Mouse (Mus musculus): ENCODE results near the gene Rtraf. TPM values are rescaled to one million over a fixed set of nuclear protein-coding genes. Genes with fewer than 3 reads are reported as not detected.

The Rtraf gene
- polyA plus RNA-seq, 1 experiment = 27.0 TPM

DNA sequence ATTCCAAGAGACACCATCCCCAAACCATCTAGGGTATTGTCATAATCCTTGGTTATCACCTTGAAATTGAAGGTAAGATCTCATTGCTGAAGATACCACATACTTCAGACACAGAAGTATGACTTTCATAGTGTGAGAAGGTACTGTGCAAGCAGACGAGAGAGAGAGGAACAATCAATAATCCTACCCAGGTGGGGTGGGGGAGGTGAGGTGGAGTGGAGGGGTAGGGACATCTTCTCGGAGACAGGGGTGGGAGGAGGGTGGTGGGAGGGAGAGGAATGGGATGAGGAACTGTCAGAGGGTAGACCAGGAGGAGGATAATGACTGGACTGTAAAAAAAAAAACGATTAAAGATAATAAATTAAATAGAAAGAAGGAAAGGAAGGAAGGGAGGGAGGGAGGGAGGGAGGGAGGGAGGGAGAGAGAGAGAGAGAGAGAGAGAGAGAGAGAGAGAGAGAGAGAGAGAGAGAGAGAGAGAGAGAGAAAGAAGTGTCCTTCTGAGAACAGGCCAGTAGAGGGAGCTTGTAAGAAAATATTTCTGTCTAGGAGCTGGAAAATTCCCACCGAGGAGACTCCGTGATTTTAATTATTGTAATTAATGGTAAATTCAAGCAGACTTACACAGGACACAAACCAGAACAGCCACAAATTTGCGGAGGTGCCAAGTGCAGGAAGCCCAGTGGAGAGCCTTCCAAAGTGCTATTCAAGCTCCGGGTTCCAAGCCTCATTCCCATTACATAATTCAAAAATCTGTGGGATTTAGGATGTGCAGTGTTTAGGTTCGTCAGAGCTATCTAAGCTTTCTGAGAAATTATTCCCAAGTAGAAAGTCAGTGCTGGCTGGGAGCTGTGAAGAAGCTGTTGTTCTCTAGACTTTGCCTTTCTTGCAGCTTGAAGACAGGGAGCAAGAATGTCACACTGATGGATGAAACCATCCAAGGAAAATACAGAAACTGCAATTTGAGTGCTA is 35.5 kb upstream of the Rtraf start:
- Histone ChIP-seq H3K27me3 (ENCODE audit: control insufficient read depth, insufficient read depth, low read length) (no peaks in the 10 kb centered on the region), H3K4me1 (replicated peaks; ENCODE audit: control insufficient read depth, insufficient read depth, low read length) (no peaks in the 10 kb centered on the region), H3K27ac (ENCODE audit: control insufficient read depth, insufficient read depth, low read length) (no peak overlapping the region), H3K36me3 (ENCODE audit: control insufficient read depth, insufficient read depth, low read length) (no peaks in the 10 kb centered on the region), H3K4me3 (ENCODE audit: control insufficient read depth, insufficient read depth, low read length) (no peak overlapping the region)
- no peak for TF ChIP-seq CTCF (IDR thresholded peaks at IDR 0.05; ENCODE audit: borderline replicate concordance, control insufficient read depth, extremely low read depth, insufficient read depth, low read length, poor library complexity)
- no peak for TF ChIP-seq POLR2A (IDR thresholded peaks at IDR 0.05; ENCODE audit: control insufficient read depth, extremely low read depth, insufficient read depth, low read length, poor library complexity)
- DNase-seq = no peak
- whole genome bisulfite sequencing = 61% methylated on average over 8 of the region's 8 CpGs

DNA sequence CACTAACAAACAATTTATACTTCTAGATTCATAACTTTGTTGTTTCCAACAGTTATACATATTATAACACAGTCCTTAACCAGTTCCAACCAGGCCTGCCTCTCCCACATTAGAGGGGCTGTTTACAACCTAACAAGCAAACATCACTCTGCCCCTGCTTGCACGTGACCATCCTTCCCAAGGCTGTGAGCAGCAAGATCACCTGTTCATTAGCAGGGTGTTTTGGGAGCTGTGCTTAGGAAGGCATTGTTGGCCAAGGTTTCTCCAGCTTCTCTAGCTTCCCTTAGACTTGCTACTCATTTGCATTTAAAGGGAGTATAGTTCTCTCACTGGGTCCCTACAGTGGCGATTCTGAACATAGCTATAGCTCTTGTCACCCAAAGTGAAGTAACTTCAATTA is 34.7 kb upstream of the Rtraf start:
- Histone ChIP-seq H3K4me1 (replicated peaks; ENCODE audit: control insufficient read depth, insufficient read depth, low read length) (no peaks in the 10 kb centered on the region), H3K27ac (ENCODE audit: control insufficient read depth, insufficient read depth, low read length) (no peak overlapping the region), H3K4me3 (ENCODE audit: control insufficient read depth, insufficient read depth, low read length) (no peak overlapping the region), H3K27me3 (ENCODE audit: control insufficient read depth, insufficient read depth, low read length) (no peaks in the 10 kb centered on the region), H3K36me3 (ENCODE audit: control insufficient read depth, insufficient read depth, low read length) (no peaks in the 10 kb centered on the region)
- 96% methylated on average over 2 of the region's 2 CpGs for WGBS
- TF ChIP-seq CTCF (IDR thresholded peaks at IDR 0.05; ENCODE audit: borderline replicate concordance, control insufficient read depth, extremely low read depth, insufficient read depth, low read length, poor library complexity) (no peak), POLR2A (IDR thresholded peaks at IDR 0.05; ENCODE audit: control insufficient read depth, extremely low read depth, insufficient read depth, low read length, poor library complexity) (no peak)
- DNase-seq = no peak

GRCm38 (mm10) chr14:19853471-19853870 is 29.8 kb upstream of the Rtraf start:
- no peak for DNase-seq
- H3K27me3 ChIP-seq (ENCODE audit: control insufficient read depth, insufficient read depth, low read length) = no peaks in the 10 kb centered on the region
- no peak overlapping the region for H3K4me3 ChIP-seq (ENCODE audit: control insufficient read depth, insufficient read depth, low read length)
- no peak overlapping the region for H3K27ac ChIP-seq (ENCODE audit: control insufficient read depth, insufficient read depth, low read length)
- 90% methylated on average over 3 of the region's 3 CpGs for WGBS
- H3K36me3 ChIP-seq (ENCODE audit: control insufficient read depth, insufficient read depth, low read length) = no peaks in the 10 kb centered on the region
- no peaks in the 10 kb centered on the region for H3K4me1 ChIP-seq (replicated peaks; ENCODE audit: control insufficient read depth, insufficient read depth, low read length)
- TF ChIP-seq CTCF (IDR thresholded peaks at IDR 0.05; ENCODE audit: borderline replicate concordance, control insufficient read depth, extremely low read depth, insufficient read depth, low read length, poor library complexity) (no peak), POLR2A (IDR thresholded peaks at IDR 0.05; ENCODE audit: control insufficient read depth, extremely low read depth, insufficient read depth, low read length, poor library complexity) (no peak)

- WGBS = 26% methylated on average over 15 of the region's 15 CpGs
- H3K27ac ChIP-seq (ENCODE audit: control insufficient read depth, insufficient read depth, low read length) = no peak overlapping the region
- H3K4me3 ChIP-seq (ENCODE audit: control insufficient read depth, insufficient read depth, low read length) = no peak overlapping the region
- H3K27me3 ChIP-seq (ENCODE audit: control insufficient read depth, insufficient read depth, low read length) = no peaks in the 10 kb centered on the region
- peak; percentile 79; the same call in 1 of the 2 replicates for TF ChIP-seq CTCF (IDR thresholded peaks at IDR 0.05; ENCODE audit: borderline replicate concordance, control insufficient read depth, extremely low read depth, insufficient read depth, low read length, poor library complexity)
- TF ChIP-seq POLR2A (IDR thresholded peaks at IDR 0.05; ENCODE audit: control insufficient read depth, extremely low read depth, insufficient read depth, low read length, poor library complexity) = 0 out of 2 replicates have a peak, but pooled peaks have one; percentile 18
- H3K4me1 ChIP-seq (replicated peaks; ENCODE audit: control insufficient read depth, insufficient read depth, low read length) = no peaks in the 10 kb centered on the region; the same call in 1 of the 2 replicates
- peak; percentile 73 for DNase-seq
- no peaks in the 10 kb centered on the region for H3K36me3 ChIP-seq (ENCODE audit: control insufficient read depth, insufficient read depth, low read length)
Measured at GRCm38 (mm10) chr14:19839600-19840332, 16.1 kb upstream of the Rtraf start.

GRCm38 (mm10) chr14:19836289-19836688 is 12.7 kb upstream of the Rtraf start:
- H3K27me3 ChIP-seq (ENCODE audit: control insufficient read depth, insufficient read depth, low read length) = no peaks in the 10 kb centered on the region
- WGBS = 85% methylated on average over 3 of the region's 3 CpGs
- TF ChIP-seq CTCF (IDR thresholded peaks at IDR 0.05; ENCODE audit: borderline replicate concordance, control insufficient read depth, extremely low read depth, insufficient read depth, low read length, poor library complexity) (no peak), POLR2A (IDR thresholded peaks at IDR 0.05; ENCODE audit: control insufficient read depth, extremely low read depth, insufficient read depth, low read length, poor library complexity) (no peak)
- DNase-seq = no peak
- H3K4me3 ChIP-seq (ENCODE audit: control insufficient read depth, insufficient read depth, low read length) = no peak overlapping the region
- no peaks in the 10 kb centered on the region; the same call in 1 of the 2 replicates for H3K4me1 ChIP-seq (replicated peaks; ENCODE audit: control insufficient read depth, insufficient read depth, low read length)
- no peaks in the 10 kb centered on the region for H3K36me3 ChIP-seq (ENCODE audit: control insufficient read depth, insufficient read depth, low read length)
- no peak overlapping the region for H3K27ac ChIP-seq (ENCODE audit: control insufficient read depth, insufficient read depth, low read length)

GRCm38 (mm10) chr14:19825481-19825880 is 1.9 kb upstream of the Rtraf start:
- DNase-seq = no peak
- WGBS = 90% methylated on average over 11 of the region's 11 CpGs
- H3K27me3 ChIP-seq (ENCODE audit: control insufficient read depth, insufficient read depth, low read length) = no peaks in the 10 kb centered on the region
- no peak overlapping the region for H3K27ac ChIP-seq (ENCODE audit: control insufficient read depth, insufficient read depth, low read length)
- H3K36me3 ChIP-seq (ENCODE audit: control insufficient read depth, insufficient read depth, low read length) = peaks cover 4% of the 10 kb centered on the region
- H3K4me3 ChIP-seq (ENCODE audit: control insufficient read depth, insufficient read depth, low read length) = no peak overlapping the region
- H3K4me1 ChIP-seq (replicated peaks; ENCODE audit: control insufficient read depth, insufficient read depth, low read length) = peaks cover 3% of the 10 kb centered on the region; the same call in 1 of the 2 replicates
- TF ChIP-seq POLR2A (IDR thresholded peaks at IDR 0.05; ENCODE audit: control insufficient read depth, extremely low read depth, insufficient read depth, low read length, poor library complexity) (no peak), CTCF (IDR thresholded peaks at IDR 0.05; ENCODE audit: borderline replicate concordance, control insufficient read depth, extremely low read depth, insufficient read depth, low read length, poor library complexity) (no peak)
